Mouse (Mus musculus) frontal cortex, postnatal 14 days (tissue): ENCODE results near the gene Pdk1.
"Not testable (repeated sequence)": the region's sequence is repeated elsewhere in the genome, so short reads cannot be mapped to it uniquely, and the experiment has no call there.

Source experiments
- DNase-seq, 2 experiments: peaks; one replicate each; pipeline ENCODE4 v3.0.0; 2022; ENCODE audit warnings: low spot score in 2 of 2

Pdk1 gene

DNA sequence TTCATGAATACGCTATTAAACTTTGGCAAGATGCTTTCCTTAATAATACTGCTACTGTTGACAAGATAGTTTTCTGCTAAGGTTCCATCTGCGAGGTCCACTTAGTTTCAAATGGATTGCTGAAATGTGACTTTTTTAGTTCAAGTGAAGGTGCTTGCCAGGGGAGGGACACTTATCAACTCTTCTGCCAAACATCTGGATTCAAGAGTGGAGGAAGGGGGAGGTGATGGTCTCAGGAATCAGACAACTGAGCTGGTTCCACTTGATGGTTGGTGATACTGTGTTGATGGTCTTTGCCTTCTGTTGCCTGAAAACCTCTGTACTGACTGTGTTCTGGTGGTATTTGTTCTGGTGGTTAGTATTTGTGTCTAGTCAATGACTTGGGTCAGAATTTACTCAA, 1.4 kb downstream of the Pdk1 start:
- DNase-seq, result no peak

- DNase-seq, result no peak
Observed at GRCm38 (mm10) chr2:71874836-71875235, 1.8 kb downstream of the Pdk1 start.

DNA sequence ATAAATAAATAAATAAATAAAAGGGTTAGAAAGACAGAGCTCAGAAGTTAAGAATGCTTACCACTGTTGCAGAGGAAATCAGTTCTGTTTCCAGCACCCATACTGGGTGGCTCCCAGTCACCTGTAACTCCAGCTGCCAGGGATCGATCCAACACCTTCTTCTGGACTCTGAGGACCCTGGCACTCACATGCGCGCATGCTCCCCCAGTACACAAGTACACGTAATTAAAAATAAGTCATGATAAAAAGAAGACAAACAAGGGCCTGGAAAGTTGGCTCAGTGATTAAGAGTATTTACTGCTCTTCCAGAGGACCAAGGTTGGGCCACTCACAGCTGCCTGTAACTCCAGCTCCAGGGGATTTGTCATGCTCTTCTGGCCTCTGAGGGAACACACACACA, 4.8 kb downstream of the Pdk1 start:
- DNase-seq, result no peak

DNA sequence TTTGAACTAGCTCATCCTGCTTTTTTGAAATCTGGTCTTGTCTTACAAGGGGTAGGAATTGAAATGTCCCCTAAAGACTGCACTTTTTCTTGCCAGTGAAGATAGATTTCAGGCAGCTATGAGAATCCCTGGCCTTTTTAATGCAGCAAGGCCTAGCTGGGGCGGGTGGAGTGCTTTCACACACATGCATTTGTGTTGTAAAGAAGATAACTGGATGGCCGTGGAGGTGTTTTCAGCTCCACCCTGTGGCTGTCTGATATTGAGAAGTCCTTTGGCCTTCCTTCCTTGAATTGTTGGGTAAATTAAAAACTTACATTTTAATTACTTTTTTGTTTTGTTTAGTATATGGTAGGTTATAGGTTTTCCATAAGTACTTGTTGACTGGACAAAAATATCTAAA, 5.4 kb downstream of the Pdk1 start:
- no peak for DNase-seq

- no peak for DNase-seq
Observed at GRCm38 (mm10) chr2:71878943-71879342, 5.9 kb downstream of the Pdk1 start.

DNA sequence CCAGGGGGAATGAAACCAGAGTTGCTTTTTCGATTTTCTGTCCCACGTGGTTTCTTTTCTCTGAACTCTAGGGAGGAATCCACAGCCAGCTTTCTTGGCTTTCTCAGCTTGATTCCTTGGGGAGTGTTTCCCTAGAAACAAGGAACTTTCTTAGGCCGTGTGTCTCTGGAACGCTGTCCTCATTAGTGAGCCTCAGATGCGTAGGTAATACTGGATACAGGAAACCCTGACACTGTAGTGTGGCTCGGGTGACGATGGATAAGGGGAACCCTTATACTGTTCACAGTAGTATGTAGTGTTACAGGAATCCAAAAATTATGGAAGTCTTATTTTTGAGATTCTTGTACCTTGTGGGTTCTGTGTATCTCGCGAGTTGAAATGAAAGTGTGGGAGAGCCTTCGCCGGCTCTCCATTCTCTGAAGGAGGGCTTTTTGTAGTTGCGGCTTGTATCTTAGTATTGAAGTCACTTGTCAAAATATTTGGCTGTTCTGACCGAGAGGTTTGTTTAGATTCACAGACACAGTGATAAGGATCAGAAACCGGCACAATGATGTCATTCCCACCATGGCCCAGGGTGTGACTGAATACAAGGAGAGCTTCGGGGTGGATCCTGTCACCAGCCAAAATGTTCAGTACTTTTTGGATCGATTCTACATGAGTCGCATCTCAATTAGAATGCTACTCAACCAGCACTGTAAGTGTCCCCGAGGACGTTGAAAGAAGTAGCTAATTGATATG, 10.1 kb downstream of the Pdk1 start:
- no peak for DNase-seq

GRCm38 (mm10) chr2:71887269-71887668, 14.2 kb downstream of the Pdk1 start:
- DNase-seq, result no peak

- DNase-seq, result no peak
Observed at GRCm38 (mm10) chr2:71888437-71888836, 15.4 kb downstream of the Pdk1 start.

- DNase-seq, result no peak
Observed at GRCm38 (mm10) chr2:71891536-71891935, 18.5 kb downstream of the Pdk1 start.

GRCm38 (mm10) chr2:71892741-71893349, 19.8 kb downstream of the Pdk1 start:
- no peak for DNase-seq

GRCm38 (mm10) chr2:71895596-71896286, 22.7 kb downstream of the Pdk1 start:
- no peak for DNase-seq

GRCm38 (mm10) chr2:71897420-71897819, 24.4 kb downstream of the Pdk1 start:
- no peak for DNase-seq

DNA sequence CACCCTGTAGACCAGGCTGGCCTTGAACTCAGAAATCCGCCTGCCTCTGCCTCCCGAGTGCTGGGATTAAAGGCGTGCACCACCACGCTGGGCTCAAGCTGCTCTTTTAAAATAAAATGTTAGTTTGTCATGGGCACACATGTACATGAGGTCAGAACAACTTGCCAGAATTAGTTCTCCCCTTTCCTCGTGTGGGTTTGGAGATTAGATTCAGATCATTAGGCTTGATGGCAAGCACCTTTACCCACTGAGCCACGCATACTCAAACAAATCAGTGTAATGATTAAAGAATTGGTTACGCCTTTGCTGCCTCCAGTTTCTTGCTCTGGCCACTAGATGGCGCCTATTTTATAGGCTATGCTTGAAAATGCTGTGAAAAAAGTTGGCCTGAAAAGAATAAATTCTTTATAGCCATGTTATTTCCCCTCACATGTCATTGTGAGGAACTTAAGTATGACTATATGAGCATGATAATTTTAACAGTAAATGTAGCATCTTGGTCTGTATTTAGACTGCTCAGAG, 25.4 kb downstream of the Pdk1 start:
- DNase-seq, result peak in 1 of 2 experiments; percentile 28

DNA sequence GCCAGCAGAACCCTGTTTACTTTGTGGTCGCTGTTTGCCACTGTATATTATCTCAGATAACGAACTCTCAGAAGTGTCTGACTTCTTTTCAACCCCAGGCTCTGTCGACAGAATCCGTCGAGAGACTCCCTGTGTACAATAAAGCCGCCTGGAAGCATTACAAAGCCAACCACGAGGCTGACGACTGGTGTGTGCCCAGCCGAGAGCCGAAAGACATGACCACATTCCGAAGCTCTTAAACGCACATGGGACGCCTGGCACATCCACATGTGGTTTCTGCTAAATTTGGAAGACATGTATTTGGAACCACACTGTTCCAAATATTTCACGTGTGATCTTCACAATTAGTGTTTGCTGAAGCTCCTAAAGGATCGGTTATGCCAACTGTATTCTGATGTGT, 26.9 kb downstream of the Pdk1 start:
- no peak for DNase-seq

DNA sequence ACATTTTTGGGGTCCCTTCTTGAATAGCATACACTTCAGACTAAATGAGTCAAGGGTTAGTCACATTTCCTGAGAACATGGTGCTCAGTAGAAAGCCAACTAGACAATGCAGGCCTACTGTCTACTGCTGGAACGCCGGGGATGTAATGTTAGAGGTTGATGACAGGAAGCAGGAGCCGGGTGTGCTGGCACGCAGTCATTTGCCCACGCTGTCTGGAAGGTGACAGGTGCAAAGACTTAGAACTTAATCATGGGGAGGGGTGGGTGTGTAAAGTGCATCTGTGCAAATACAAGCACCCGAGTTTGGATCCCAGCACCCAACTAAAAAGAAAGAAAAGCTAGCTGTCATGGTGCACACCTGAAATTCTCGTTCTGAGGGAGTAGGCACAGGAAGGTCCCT, 32.1 kb downstream of the Pdk1 start:
- DNase-seq, result no peak

DNA sequence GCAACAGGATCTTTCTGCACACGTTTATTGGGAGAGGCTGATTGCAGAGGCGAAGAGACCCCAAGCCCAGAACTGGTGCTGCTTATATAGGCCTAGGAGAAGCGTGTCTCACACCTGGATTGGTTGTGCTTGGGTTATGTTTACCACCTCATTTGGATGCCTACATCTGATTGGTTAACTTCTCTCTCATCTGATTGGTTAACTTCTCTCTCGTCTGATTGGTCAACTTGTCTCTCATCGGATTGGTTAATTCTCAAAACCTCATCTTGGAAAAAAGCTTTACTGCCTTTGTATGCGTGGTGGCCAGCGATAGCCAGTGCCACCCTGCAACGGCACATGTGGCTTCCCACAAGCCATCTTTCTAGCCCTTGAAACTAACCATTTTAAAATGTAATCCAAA, 33.3 kb downstream of the Pdk1 start:
- not testable (repeated sequence) for DNase-seq

DNA sequence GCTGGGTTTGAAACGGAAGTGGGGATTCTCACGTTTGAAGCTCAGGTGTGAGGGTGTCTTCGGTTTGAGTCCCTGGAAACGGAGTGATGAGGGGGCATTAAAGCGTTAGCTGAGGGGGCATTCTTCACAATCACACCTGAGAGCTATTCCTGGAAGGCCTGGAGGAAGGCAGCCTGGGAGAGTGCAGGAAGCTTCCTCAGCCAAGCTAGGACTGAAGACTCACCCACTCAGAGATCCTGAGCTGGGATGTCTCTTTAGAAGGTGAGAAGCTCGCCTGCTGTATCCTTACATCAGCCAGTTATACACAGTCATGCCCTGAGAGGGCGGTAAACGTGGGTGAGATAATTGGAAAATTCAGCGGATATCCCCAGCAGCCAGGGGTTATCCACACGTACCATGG, 40.9 kb downstream of the Pdk1 start:
- DNase-seq, result no peak

DNA sequence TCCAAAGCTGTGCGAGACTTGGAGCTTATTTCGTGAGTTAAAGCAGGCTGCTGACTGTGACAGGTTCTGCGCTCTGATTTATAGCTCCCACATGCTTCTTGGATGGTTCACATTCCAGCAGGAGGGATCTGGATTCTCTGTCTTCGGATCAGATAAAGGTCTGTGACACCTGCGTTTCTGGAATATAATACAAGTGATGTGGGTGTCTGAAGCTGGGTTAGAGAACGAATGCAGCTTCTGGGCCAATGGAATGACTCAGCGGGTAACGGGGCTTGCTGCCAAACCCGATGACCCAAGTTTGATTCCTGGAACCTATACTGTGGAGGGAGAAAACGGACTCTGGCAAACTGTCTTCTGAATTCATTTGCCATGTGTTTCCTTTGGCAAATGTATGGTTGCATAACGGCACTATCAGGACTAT, 46.2 kb downstream of the Pdk1 start:
- DNase-seq, result no peak

GRCm38 (mm10) chr2:71924931-71925330, 51.9 kb downstream of the Pdk1 start:
- not testable (repeated sequence) for DNase-seq

DNA sequence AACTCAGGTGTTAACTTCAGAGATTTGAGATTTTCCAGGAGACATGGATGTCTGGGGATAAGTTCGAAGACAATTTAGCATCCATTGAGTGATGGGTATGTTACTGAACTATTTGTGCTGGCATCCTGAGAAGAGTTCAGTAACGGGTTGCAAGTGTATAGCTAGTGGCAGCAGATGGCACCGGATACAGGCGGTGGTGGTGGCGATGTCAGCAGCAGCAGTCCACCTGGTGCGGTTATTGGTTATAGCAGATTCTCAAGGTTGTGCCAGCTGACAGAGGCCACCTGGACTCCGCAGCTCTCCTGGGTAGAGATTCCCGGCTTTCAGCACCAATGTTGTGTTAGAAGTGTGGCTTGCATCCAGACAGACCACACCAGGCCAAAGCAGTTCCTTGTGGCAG, 61.0 kb downstream of the Pdk1 start:
- DNase-seq, result no peak

DNA sequence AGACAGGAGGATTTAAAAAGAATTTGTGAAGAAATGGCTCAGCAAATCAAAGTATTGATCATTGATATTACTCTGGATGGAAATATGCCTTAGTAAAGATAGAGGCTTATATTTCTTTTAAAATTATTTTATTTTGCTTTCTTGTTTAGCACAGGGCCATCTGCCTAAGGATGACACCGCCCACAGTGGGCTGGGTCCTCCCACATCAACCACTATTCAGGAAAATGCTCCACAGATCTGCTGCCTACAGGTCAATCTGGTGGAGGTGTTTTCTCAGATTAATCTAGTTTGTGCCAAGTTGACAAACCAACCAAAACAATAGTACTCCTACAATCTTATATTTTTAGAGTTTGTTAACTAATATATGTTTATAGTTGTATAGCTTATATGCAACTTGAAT, 63.7 kb downstream of the Pdk1 start:
- no peak for DNase-seq

DNA sequence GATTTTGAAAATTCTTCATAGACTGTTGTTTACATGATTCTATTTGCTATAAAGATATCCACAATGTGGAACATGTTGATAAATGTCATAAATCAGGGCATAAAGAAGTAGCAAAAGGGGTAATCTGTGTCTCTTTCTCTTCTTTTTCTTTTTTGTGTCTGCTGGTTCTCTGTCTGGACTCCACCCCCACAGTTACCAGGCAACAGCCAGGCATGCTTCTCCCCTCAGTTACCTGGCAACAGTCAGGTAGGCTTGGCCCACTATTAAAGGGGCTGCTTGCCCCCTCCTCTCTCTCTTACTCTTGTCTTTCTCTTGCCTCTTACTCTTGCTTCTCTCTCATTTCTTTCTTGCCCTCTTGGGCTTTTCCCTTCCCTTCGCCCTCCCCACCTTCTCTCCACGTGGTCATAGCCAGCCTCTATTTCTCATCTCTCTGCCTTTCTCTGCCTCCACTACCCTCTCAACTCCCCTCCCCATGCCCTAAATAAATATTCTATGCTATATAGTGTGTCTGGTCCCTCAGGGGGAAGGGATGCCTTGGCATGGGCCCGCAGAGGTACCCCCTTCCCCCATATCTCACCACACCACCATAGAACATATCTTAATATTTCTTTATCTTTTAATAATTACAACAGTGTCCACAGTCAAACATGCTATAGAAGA, 64.8 kb downstream of the Pdk1 start:
- no peak for DNase-seq
